Mouse (Mus musculus) heart, adult 2 months (tissue): ENCODE measurements around the gene Chtop.

Source experiments
- CTCF ChIP-seq: fragments of 200-600 bp; IDR thresholded peaks from 2 replicates; pipeline ENCODE4 v1.8.1; 2022; ENCODE audit warnings: antibody characterized with exemption, mild to moderate bottlenecking, moderate library complexity
- EP300 ChIP-seq: fragments of 200-500 bp; IDR thresholded peaks from 2 replicates; pipeline ENCODE4 v1.6.1; 2011; ENCODE audit warnings: low read depth, low read length, control low read depth; ENCODE audit not compliant: insufficient read depth
- POLR2A ChIP-seq: fragments of 200-500 bp; IDR thresholded peaks from 2 replicates; pipeline ENCODE4 v1.6.1; 2011; ENCODE audit warnings: mild to moderate bottlenecking, low read depth, low read length, control low read depth; ENCODE audit not compliant: insufficient read depth

GRCm38 (mm10) chr3:90508287-90508949 is 880 bp downstream of the Chtop start:
- TF ChIP-seq CTCF (no peak), EP300 (no peak), POLR2A (no peak)
